Mouse (Mus musculus): Measurements from ENCODE around the gene Dhrs9.

GRCm38 (mm10) chr2:69428116-69428515, 47.9 kb downstream of the Dhrs9 start:
- TF ChIP-seq POLR2A (IDR thresholded peaks at IDR 0.05; ENCODE audit: borderline replicate concordance, extremely low read depth, insufficient read depth, insufficient read length, poor library complexity, severe bottlenecking) (no peak), CTCF (IDR thresholded peaks at IDR 0.05; ENCODE audit: borderline replicate concordance, extremely low read depth, insufficient read depth, insufficient read length) (peak; percentile 72; the same call in 1 of the 2 replicates)
